Mouse (Mus musculus) liver, adult 10 weeks (tissue): ENCODE data around the gene Cdk12. TPM values are rescaled to one million over a fixed set of nuclear protein-coding genes. Genes with fewer than 3 reads are reported as not detected.

Experiments
- polyA plus RNA-seq: library from polyadenylated mRNA; stranded (reverse); fragments of 350-450 nt; fragmentation: Illumina TruSeq; extraction: RNeasy Lipid Tissue Mini Kit (QIAGEN cat#74804); gene quantifications from one replicate; pipeline ENCODE4 v1.2.3, GENCODE M21; 2014; ENCODE audit warnings: low read depth, low replicate concordance

Gene Cdk12
- 11.5 TPM for polyA plus RNA-seq

DNA sequence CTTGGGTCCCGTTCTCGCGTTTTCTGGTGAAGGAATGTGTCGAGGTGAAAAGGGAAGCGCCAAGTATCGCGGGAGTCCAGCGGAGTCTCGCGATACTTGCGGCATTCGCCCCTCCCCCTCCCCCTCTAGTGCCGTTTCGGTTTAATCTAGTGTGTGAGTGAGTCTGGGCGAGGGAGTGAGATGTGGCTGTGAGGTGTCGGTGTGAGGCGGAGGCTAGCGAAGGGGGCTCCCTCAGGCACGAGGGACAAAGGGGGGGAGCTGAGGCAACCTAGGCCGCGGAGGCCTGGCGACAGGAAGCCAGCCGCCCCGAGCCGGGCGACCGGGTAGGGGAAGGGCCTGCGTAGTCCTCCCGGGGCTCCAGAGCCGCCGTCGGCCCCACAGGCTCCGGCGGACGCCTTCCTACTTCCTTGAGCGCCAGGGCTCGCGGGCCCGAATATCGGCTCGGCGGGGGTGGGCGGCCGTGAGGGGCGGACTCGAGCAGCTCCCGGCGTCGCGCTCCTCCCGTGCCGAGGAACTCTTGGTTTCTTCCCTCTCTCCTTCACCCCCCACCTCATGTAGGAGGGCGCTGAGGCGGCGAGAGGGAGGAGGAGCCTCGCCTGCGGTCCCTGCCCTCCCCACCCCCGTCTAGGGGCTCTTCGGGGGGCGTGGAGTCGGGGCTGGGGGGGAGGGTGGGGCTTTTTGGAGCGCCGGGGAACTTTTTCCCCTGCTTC lies at the start of gene Cdk12:
Cdk12 (plus strand) TSS at position 419 of the 710 bp plus-strand sequence.

DNA sequence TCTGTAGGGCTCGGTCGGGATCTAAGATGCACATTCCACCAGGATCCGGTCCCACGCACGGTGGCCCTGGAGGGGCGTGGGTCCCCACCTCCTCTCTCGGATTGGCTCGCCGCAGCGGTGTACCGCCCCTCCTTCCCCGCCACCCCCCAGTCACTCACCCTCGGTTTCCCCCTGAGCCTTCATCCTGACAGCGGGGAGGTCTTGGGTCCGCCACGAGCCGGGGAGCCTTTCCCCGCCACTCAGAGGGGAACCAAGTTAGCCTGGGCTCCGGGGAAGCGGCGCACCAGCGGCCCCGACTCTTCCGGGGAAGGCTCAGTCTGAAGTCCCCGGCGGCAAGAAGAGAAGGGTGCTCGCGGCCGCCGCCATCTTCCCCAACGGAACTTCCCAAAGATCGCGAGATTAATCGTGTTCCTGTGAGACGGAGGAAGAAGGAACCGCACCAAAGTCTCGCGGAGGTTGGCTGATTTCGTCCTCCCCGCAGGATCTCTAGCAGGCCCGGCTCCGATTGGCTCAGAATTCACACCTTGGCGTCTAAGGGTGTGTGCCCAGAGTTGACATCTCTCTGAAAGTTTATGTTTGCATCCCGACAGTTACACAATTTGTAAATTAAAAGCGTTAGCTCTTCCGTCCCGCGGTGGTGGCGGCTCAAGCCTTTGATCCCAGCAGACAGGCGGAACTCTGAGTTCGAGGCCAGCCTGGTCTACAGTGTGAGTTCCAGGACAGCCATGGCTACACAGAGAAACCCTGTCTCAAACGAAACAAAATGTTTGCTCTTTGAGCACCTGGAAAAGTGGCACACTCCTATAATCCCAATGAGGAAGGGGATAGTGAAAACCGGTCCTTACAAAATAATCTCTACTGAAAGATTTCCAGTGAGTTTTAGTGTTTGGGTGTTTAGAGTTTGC lies 9.7 kb upstream of the Cdk12 start, which contains the start of gene Med1:
Med1 (minus strand) TSS at position 393 of the 905 bp plus-strand sequence.

Other genes starting within 250 kb of the Cdk12 start
- not detected for gene Plxdc1, start 216.6 kb upstream of the Cdk12 start, polyA plus RNA-seq
- not detected for gene Arl5c, start 206.9 kb upstream of the Cdk12 start, polyA plus RNA-seq
- not detected for gene Cacnb1, start 180.0 kb upstream of the Cdk12 start, polyA plus RNA-seq
- gene Rpl19, start 176.3 kb upstream of the Cdk12 start, polyA plus RNA-seq = 93.7 TPM
- gene Stac2, start 149.6 kb upstream of the Cdk12 start, polyA plus RNA-seq = not detected
- 11.8 TPM for gene Fbxl20, start 52.7 kb upstream of the Cdk12 start, polyA plus RNA-seq
- 18.6 TPM for gene Med1, start 9.8 kb upstream of the Cdk12 start, polyA plus RNA-seq
- not detected for gene Neurod2, start 126.6 kb downstream of the Cdk12 start, polyA plus RNA-seq
- 1.4 TPM for gene Ppp1r1b, start 145.3 kb downstream of the Cdk12 start, polyA plus RNA-seq
- gene Stard3, start 155.3 kb downstream of the Cdk12 start, polyA plus RNA-seq = 1.1 TPM
- gene Tcap, start 180.8 kb downstream of the Cdk12 start, polyA plus RNA-seq = not detected
- gene Pnmt, start 183.4 kb downstream of the Cdk12 start, polyA plus RNA-seq = not detected
- not detected for gene Pgap3, start 197.4 kb downstream of the Cdk12 start, polyA plus RNA-seq
- not detected for gene Erbb2, start 209.4 kb downstream of the Cdk12 start, polyA plus RNA-seq
- gene Mien1, start 235.9 kb downstream of the Cdk12 start, polyA plus RNA-seq = 63.1 TPM
- gene Grb7, start 243.3 kb downstream of the Cdk12 start, polyA plus RNA-seq = 10.1 TPM